Mouse (Mus musculus): Measurements from ENCODE around the gene Efs. TPM values are rescaled to one million over a fixed set of nuclear protein-coding genes. Genes with fewer than 3 reads are reported as not detected.

The Efs gene
- total and polyA plus RNA-seq, 2 experiments from 2014 or later = 8.5 to 41.4 TPM

DNA sequence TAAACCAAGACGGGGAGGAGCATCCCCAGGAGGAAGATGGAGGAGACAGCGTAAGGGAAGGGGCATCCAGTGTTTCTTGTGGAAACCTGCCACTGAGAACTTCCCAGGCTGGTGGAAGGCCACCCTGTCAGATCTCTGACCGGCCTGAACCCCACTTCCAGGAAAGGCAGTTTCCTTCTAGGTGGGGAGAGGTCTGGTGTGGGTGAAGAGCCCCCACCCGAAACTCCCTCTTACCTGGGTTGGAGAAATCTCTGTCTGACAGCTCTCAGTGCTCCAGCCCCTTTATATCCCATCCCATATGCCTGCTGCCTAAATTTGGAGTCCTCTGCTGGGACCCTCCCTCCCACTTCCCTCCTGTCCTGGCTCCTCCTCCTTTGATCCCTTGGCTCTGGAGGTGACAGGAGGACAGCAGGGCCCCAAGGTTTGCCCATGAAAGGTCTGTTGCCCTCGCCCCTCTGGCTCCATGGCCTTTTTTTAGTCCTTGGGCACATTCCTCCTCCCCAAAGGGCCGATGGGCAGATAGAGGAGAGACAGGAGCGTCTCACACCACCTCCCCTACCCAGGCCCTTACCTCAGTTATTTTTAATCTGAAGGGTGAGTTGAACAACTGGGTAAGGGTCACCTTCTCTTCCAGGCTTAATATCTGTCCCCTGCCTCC, 40.5 kb upstream of the Efs start, which contains the start of gene Myh6:
Gene Myh6, minus strand, starts transcription at position 608 of the 658 bp plus-strand sequence.
- Histone ChIP-seq H3K27ac (ENCODE audit: low read depth, low read length) (no peak within 1 kb of the TSS), H3K9ac (replicated peaks; ENCODE audit: low read length, poor library complexity, severe bottlenecking) (no peak within 1 kb of the TSS), H3K4me2 (ENCODE audit: low read depth, low read length, poor library complexity, severe bottlenecking) (no peak within 1 kb of the TSS), H3K36me3 (ENCODE audit: insufficient read depth, low read length) (no peaks in the 10 kb centered on the region), H3K9me3 (ENCODE audit: low read length) (no peaks in the 10 kb centered on the region), H3K27me3 (ENCODE audit: insufficient read depth, low read length) (no peaks in the 10 kb centered on the region), H3K4me3 (ENCODE audit: low read depth, low read length) (no peak within 1 kb of the TSS), H3K4me1 (ENCODE audit: insufficient read depth, low read length) (no peaks in the 10 kb centered on the region)
- TF ChIP-seq CTCF (IDR thresholded peaks at IDR 0.05) = no peak
- ATAC-seq (ENCODE audit: low FRiP score) = no peak
- DNase-seq (ENCODE audit: low spot score) = no peak
- 74% methylated on average over 7 of the region's 7 CpGs for WGBS

DNA sequence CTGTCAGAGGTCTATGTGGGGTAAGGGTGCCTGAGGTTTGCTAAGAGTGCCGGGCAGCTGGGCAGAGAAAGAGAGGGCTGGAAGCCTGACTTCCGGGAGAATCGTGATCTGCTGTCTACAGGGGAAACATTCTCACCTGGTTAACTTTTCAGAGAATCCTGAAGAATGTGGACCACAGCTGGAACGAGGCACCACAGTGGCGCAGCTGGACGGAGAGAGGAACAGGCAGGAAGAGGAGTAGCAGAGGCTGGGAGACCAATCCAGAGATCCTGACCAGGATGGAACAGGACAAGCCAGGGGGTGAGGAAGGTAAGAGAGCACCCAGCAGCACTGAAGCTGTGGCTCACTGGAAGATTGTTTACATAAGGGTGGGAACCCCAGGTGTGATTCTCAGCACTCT, 39.7 kb upstream of the Efs start:
- DNase-seq (ENCODE audit: low spot score) (no peak), ATAC-seq (ENCODE audit: low FRiP score) (no peak)
- no peaks in the 10 kb centered on the region for H3K9me3 ChIP-seq (ENCODE audit: low read length)
- 79% methylated on average over 6 of the region's 6 CpGs for WGBS
- H3K27me3 ChIP-seq (ENCODE audit: insufficient read depth, low read length) = no peaks in the 10 kb centered on the region
- no peak overlapping the region for H3K4me3 ChIP-seq (ENCODE audit: low read depth, low read length)
- no peaks in the 10 kb centered on the region for H3K4me1 ChIP-seq (ENCODE audit: insufficient read depth, low read length)
- H3K9ac ChIP-seq (replicated peaks; ENCODE audit: low read length, poor library complexity, severe bottlenecking) = no peak overlapping the region
- H3K4me2 ChIP-seq (ENCODE audit: low read depth, low read length, poor library complexity, severe bottlenecking) = no peak overlapping the region
- no peaks in the 10 kb centered on the region for H3K36me3 ChIP-seq (ENCODE audit: insufficient read depth, low read length)
- TF ChIP-seq CTCF (IDR thresholded peaks at IDR 0.05) = no peak
- H3K27ac ChIP-seq (ENCODE audit: low read depth, low read length) = no peak overlapping the region

DNA sequence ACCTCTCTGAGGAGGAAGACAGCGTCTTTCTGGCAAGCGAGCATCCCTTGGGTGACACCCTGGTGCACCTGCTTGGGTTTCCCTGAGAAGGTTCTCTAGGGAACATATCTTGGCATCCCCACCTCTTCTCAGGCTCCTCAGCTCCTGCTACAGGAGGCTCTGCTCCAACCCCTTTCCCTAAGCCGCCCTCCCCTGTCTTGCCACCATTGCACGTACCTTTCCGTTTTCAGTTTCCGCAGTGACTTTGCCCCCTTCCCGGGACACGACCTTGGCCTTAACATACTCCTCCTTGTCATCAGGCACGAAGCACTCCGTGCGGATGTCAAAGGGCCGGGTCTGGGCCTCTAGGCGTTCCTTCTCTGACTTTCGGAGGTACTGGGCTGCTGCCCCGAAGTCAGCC, 39.1 kb upstream of the Efs start:
- DNase-seq (ENCODE audit: low spot score) (no peak), ATAC-seq (ENCODE audit: low FRiP score) (no peak)
- Histone ChIP-seq H3K27ac (ENCODE audit: low read depth, low read length) (no peak overlapping the region), H3K9ac (replicated peaks; ENCODE audit: low read length, poor library complexity, severe bottlenecking) (no peak overlapping the region), H3K9me3 (ENCODE audit: low read length) (no peaks in the 10 kb centered on the region), H3K4me2 (ENCODE audit: low read depth, low read length, poor library complexity, severe bottlenecking) (no peak overlapping the region), H3K27me3 (ENCODE audit: insufficient read depth, low read length) (no peaks in the 10 kb centered on the region), H3K4me3 (ENCODE audit: low read depth, low read length) (no peak overlapping the region), H3K36me3 (ENCODE audit: insufficient read depth, low read length) (no peaks in the 10 kb centered on the region), H3K4me1 (ENCODE audit: insufficient read depth, low read length) (no peaks in the 10 kb centered on the region)
- no peak for TF ChIP-seq CTCF (IDR thresholded peaks at IDR 0.05)
- 86% methylated on average over 15 of the region's 15 CpGs for WGBS

DNA sequence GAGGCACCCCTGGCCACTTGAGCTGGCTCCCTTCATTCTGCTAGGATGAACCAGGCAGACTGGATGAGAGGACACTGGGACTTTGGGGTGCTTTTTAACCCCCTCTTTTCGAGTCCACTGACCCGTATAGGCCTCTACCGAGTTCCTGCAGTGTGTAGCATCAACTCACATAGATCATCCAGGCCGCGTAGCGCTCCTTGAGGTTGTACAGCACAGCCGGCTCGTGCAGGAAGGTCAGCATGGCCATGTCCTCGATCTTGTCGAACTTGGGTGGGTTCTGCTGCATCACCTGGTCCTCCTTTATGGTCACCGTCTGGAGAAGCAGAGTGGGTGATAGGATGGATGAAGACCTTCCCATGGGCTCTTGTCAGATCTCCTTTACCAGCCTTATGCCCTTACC, 37.8 kb upstream of the Efs start:
- Histone ChIP-seq H3K9ac (replicated peaks; ENCODE audit: low read length, poor library complexity, severe bottlenecking) (no peak overlapping the region), H3K27ac (ENCODE audit: low read depth, low read length) (no peak overlapping the region), H3K27me3 (ENCODE audit: insufficient read depth, low read length) (no peaks in the 10 kb centered on the region), H3K9me3 (ENCODE audit: low read length) (no peaks in the 10 kb centered on the region), H3K4me2 (ENCODE audit: low read depth, low read length, poor library complexity, severe bottlenecking) (no peak overlapping the region), H3K36me3 (ENCODE audit: insufficient read depth, low read length) (no peaks in the 10 kb centered on the region), H3K4me1 (ENCODE audit: insufficient read depth, low read length) (no peaks in the 10 kb centered on the region), H3K4me3 (ENCODE audit: low read depth, low read length) (no peak overlapping the region)
- no peak for TF ChIP-seq CTCF (IDR thresholded peaks at IDR 0.05)
- DNase-seq (ENCODE audit: low spot score) (no peak), ATAC-seq (ENCODE audit: low FRiP score) (no peak)
- WGBS = 84% methylated on average over 11 of the region's 11 CpGs

DNA sequence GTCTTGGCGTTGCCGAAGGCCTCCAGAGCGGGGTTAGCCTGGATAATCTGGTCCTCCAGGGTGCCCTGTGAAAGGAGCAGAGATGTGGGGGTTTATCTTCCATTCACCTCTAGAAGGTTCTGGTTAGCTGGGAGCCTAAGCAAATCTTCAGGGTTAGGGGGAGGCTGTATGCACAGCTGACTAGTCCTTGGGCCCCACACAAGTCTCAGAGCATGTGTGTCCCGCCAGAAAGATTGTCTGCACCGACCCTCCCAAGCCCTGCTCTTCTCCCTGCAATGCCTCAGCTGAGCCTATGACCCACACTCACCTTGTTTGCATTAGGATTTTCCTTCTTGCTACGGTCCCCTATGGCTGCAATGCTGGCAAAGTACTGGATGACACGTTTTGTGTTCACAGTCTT, 36.8 kb upstream of the Efs start:
- 85% methylated on average over 7 of the region's 7 CpGs for WGBS

DNA sequence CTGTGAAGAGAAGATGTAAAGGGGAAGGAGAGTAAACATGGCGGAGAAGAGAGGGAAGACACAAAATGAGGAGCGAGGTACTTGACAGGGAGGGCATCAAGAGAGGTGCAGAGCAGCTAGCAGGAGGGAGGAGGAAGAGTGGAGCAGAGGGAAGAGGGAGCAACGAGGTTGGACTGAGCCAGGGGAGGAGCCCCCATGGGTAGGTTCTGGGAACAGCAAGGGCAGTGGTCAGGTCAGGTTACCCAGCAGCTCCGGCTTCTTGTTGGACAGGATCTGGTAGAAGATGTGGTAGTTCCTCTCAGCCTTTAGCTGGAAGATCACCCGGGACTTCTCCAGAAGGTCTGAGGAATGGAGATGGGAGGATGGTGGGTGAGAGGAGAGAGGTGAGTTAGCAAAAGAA, 35.6 kb upstream of the Efs start:
- no peak for ATAC-seq (ENCODE audit: low FRiP score)
- Histone ChIP-seq H3K27me3 (ENCODE audit: insufficient read depth, low read length) (no peaks in the 10 kb centered on the region), H3K27ac (ENCODE audit: low read depth, low read length) (no peak overlapping the region), H3K4me3 (ENCODE audit: low read depth, low read length) (no peak overlapping the region), H3K9me3 (ENCODE audit: low read length) (no peaks in the 10 kb centered on the region), H3K4me2 (ENCODE audit: low read depth, low read length, poor library complexity, severe bottlenecking) (no peak overlapping the region), H3K4me1 (ENCODE audit: insufficient read depth, low read length) (no peaks in the 10 kb centered on the region), H3K36me3 (ENCODE audit: insufficient read depth, low read length) (no peaks in the 10 kb centered on the region), H3K9ac (replicated peaks; ENCODE audit: low read length, poor library complexity, severe bottlenecking) (no peak overlapping the region)
- TF ChIP-seq CTCF (IDR thresholded peaks at IDR 0.05) = no peak
- WGBS = 84% methylated on average over 5 of the region's 5 CpGs
- DNase-seq (ENCODE audit: low spot score) = no peak

More for the DNA sequence above, 36.8 kb upstream of the Efs start:
- no peak for ATAC-seq (ENCODE audit: low FRiP score)
- Histone ChIP-seq H3K9ac (replicated peaks; ENCODE audit: low read length, poor library complexity, severe bottlenecking) (no peak overlapping the region), H3K27ac (ENCODE audit: low read depth, low read length) (no peak overlapping the region), H3K36me3 (ENCODE audit: insufficient read depth, low read length) (no peaks in the 10 kb centered on the region), H3K4me3 (ENCODE audit: low read depth, low read length) (no peak overlapping the region), H3K9me3 (ENCODE audit: low read length) (no peaks in the 10 kb centered on the region), H3K27me3 (ENCODE audit: insufficient read depth, low read length) (no peaks in the 10 kb centered on the region), H3K4me1 (ENCODE audit: insufficient read depth, low read length) (no peaks in the 10 kb centered on the region), H3K4me2 (ENCODE audit: low read depth, low read length, poor library complexity, severe bottlenecking) (no peak overlapping the region)
- no peak for DNase-seq (ENCODE audit: low spot score)
- TF ChIP-seq CTCF (IDR thresholded peaks at IDR 0.05) = no peak
